Mouse (Mus musculus) MEL (cell line): ENCODE measurements around the gene Hist1h3c.

Source experiments
- CTCF ChIP-seq, 3 experiments: IDR thresholded peaks in 2 of 3; conservative IDR thresholded peaks in 1 of 3; 2 replicates each; pipeline ENCODE4 v1.5.1; 2011 to 2012; ENCODE audit warnings: low read length in 3 of 3, low read depth in 2 of 3, mild to moderate bottlenecking in 2 of 3, improper control_type of control experiment in 1 of 3, inconsistent platforms in 1 of 3, mixed read lengths in 1 of 3, moderate library complexity in 1 of 3; ENCODE audit not compliant: control insufficient read depth in 1 of 3, insufficient read depth in 1 of 3, poor library complexity in 1 of 3, severe bottlenecking in 1 of 3
- E2F4 ChIP-seq: IDR thresholded peaks from 2 replicates; pipeline ENCODE4 v1.6.1; 2011; ENCODE audit warnings: low read depth, low read length, improper control_type of control experiment, borderline replicate concordance
- EP300 ChIP-seq, 2 experiments: IDR thresholded peaks; 2 replicates each; pipeline ENCODE4 v1.6.1; 2011; ENCODE audit warnings: improper control_type of control experiment in 2 of 2, low read length in 2 of 2, low read depth in 1 of 2, mild to moderate bottlenecking in 1 of 2
- HCFC1 ChIP-seq: IDR thresholded peaks from 2 replicates; pipeline ENCODE4 v1.6.1; 2012; ENCODE audit warnings: low read depth, mild to moderate bottlenecking, inconsistent platforms, low read length, improper control_type of control experiment, moderate library complexity
- KAT2A ChIP-seq: conservative IDR thresholded peaks from 2 replicates; pipeline ENCODE4 v1.6.1; 2012; ENCODE audit warnings: low read depth, low read length, improper control_type of control experiment, inconsistent platforms
- MYC ChIP-seq: IDR thresholded peaks from 2 replicates; pipeline ENCODE4 v1.6.1; 2011; ENCODE audit warnings: low read depth, mild to moderate bottlenecking, low read length, improper control_type of control experiment, moderate library complexity
- POLR2A ChIP-seq, 2 experiments: IDR thresholded peaks; 2 replicates each; pipeline ENCODE4 v1.6.1; 2011 to 2012; ENCODE audit warnings: low read length in 2 of 2, mild to moderate bottlenecking in 2 of 2, control low read depth in 1 of 2, improper control_type of control experiment in 1 of 2, low read depth in 1 of 2, moderate library complexity in 1 of 2; ENCODE audit not compliant: control insufficient read depth in 1 of 2, insufficient read depth in 1 of 2, poor library complexity in 1 of 2
- POLR2AphosphoS2 ChIP-seq: IDR thresholded peaks from 2 replicates; pipeline ENCODE4 v1.6.1; 2011; ENCODE audit warnings: low read length, improper control_type of control experiment
- POLR2AphosphoS5 ChIP-seq: IDR thresholded peaks from 2 replicates; pipeline ENCODE4 v1.6.1; 2012; ENCODE audit warnings: low read depth, borderline replicate concordance, mild to moderate bottlenecking, inconsistent platforms, low read length, moderate library complexity, mixed read lengths
- SMC3 ChIP-seq: IDR thresholded peaks from 2 replicates; pipeline ENCODE4 v1.6.1; 2011; ENCODE audit warnings: low read depth, low read length, improper control_type of control experiment
- TAL1 ChIP-seq: IDR thresholded peaks from 2 replicates; pipeline ENCODE4 v1.6.1; 2012; ENCODE audit warnings: mild to moderate bottlenecking, inconsistent platforms, low read length, moderate library complexity, mixed read lengths
- USF2 ChIP-seq, 2 experiments: IDR thresholded peaks; 2 replicates each; pipeline ENCODE4 v1.6.1; 2011 to 2012; ENCODE audit warnings: improper control_type of control experiment in 2 of 2, low read length in 2 of 2, borderline replicate concordance in 1 of 2, inconsistent platforms in 1 of 2, low read depth in 1 of 2, mild to moderate bottlenecking in 1 of 2; ENCODE audit not compliant: insufficient read depth in 1 of 2
- ZC3H11A ChIP-seq: IDR thresholded peaks from 2 replicates; pipeline ENCODE4 v1.6.1; 2012; ENCODE audit warnings: low read depth, mild to moderate bottlenecking, inconsistent platforms, low read length, improper control_type of control experiment
- ZKSCAN1 ChIP-seq: IDR thresholded peaks from 2 replicates; pipeline ENCODE4 v1.6.1; 2012; ENCODE audit warnings: low read depth, mild to moderate bottlenecking, inconsistent platforms, low read length, improper control_type of control experiment, moderate library complexity

- TF ChIP-seq CTCF (IDR thresholded peaks at IDR 0.05 in 2 of 3, conservative IDR thresholded peaks at IDR 0.05 in 1 of 3; ENCODE audit: control insufficient read depth in 1 of 3, insufficient read depth in 1 of 3, low read depth in 2 of 3, low read length in 3 of 3, poor library complexity in 1 of 3, severe bottlenecking in 1 of 3) (no peak), E2F4 (no peak), ZC3H11A (no peak), TAL1 (no peak), POLR2AphosphoS5 (no peak), USF2 (IDR thresholded peaks at IDR 0.05; ENCODE audit: borderline replicate concordance in 1 of 2, insufficient read depth in 1 of 2, low read depth in 1 of 2, low read length in 2 of 2) (no peak), SMC3 (no peak), KAT2A (no peak), EP300 (IDR thresholded peaks at IDR 0.05; ENCODE audit: low read depth in 1 of 2, low read length in 2 of 2) (no peak), POLR2AphosphoS2 (no peak), POLR2A (IDR thresholded peaks at IDR 0.05; ENCODE audit: control insufficient read depth in 1 of 2, insufficient read depth in 1 of 2, low read depth in 1 of 2, low read length in 2 of 2, poor library complexity in 1 of 2) (no peak; a peak in 1 of 4 replicates), MYC (no peak), ZKSCAN1 (no peak), HCFC1 (no peak)
These were observed 2.5 kb upstream of the Hist1h3c start for GRCm38 (mm10) chr13:23747892-23748288.
